Mouse (Mus musculus): ENCODE data around the gene Skida1.

Gene Skida1

DNA sequence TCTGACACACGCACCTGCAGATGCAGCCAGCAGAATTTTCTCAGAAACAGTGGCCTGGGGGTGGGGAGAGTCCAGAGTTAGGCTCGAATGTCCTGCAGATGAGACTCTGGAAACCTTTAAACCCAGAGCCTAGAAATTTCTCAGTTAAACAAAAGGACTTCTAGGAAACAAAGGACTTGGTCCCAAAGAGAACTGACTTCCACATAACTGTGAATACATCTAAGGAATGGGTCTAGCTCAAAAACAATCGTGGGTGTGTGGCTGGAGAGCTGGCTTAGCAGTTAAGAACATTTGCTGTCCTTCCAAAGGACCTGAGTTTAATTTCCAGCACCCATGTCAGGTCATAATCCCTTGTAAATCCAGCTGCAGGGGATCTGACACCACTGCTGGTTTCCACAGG lies 33.3 kb downstream of the Skida1 start:
- no peak for DNase-seq (ENCODE audit: low spot score)

DNA sequence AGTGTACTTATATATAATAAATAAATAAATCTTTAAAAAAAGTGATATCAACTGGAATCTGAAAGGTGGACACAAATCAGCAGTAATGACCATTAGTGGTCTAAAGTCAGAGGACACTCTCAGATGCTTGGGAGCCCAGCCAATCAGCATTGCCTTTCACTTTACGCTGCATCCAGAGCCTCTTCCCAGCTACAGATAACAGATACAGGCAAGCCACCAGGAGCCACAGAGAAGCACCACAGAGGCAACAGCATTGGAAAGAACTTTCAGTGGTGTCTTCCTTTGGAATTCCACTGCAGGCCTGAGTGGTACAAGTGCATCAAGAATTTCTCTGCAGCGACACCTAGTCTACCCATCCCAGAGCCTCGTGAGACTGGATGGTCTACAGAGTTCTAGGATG lies 36.0 kb downstream of the Skida1 start:
- no peak for DNase-seq (ENCODE audit: low spot score)

DNA sequence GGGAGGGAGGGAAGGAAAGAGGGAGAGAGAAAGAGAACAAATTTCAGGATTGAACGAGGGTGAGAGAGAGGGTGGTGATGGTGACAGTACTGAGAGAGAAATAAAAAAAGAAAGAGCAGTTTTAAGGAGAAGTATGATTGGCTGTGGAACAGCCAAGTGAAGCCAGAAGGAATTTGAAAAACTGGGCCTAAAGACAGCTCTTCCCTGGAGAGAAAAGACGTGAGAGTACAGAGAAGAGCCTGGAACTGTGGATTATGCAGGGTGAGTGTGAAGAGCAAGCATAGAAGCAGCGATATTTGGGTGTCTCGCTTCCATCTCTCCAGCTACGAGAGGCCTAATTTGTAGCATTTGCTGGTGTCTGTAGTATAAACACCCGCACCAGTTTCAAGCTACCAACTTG lies 37.6 kb downstream of the Skida1 start:
- no peak for DNase-seq (ENCODE audit: low spot score)

DNA sequence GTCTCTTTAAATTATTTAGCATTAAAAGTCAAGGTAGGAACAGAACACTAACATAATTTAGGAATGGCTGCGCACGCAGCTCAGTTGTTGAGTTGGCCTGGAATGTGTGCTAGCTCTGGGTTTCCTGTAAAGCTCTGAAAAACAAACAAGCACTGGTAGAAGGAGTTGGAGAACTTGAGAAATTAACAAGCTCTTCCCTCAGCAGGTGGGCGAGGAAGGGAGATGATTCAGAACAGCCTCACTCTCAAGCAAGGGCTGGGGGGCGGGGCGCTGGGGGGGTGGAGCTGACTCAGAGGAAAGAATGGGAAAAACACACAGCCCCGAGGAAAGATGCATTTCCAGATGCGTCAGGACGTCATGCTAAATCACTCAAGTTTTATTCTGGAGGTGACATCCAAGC lies 43.7 kb downstream of the Skida1 start:
- no peak for DNase-seq (ENCODE audit: low spot score)

DNA sequence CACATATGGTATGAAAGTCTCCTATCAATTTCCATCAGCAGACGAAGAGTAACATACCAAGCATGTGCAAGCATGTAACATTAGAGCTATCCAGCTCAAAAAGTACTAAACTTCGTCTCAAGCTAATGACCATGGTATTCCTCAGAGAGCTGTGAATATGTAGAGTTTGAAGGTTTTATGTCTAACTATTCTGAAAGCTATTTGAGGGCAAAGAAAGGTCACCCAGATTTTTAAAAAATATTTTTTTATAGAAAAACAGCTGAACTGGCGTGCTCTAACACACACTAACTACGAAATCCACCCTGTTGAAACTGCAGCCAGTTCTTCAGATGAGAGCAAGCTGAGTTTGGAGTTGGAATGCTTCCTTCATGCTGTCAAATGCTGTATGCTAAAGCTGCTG lies 44.6 kb downstream of the Skida1 start:
- DNase-seq (ENCODE audit: low spot score) = no peak

DNA sequence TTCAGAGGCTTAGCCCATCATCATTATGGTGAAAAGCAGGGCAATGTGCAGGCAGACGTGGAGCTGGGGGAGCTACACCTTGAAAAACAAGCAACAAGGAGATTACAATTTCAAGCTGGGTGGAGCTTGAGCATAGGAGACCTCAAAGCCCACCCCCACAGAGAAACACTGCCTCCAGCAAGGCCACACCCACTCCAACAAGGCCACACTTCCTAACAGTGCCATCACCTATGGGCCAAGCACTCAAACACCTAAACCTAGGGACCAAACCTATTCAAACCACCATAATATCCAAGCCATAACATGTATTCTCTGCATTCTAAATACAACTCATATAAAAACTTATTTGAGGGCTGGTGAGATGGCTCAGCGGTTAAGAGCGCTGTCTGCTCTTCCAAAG lies 46.5 kb downstream of the Skida1 start:
- DNase-seq (ENCODE audit: low spot score) = no peak

DNA sequence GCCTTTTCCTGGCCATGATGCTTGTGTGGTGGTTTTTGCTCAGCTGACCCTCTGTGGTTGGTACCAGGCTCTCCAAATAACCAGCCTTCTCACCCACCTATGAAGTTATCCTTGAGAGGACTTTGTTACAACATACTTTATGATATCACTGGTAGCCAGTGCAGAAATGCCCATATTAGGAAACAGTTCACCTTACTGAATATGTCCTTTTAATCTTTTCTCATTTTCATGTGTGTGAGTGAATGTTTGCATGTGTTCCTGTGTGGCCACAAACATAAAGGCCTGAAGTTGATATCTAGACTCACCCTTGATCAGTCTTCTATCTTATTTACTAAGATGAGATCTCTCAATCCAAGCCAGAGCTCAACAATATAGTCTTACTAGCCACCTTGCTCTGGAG lies 52.0 kb downstream of the Skida1 start, which contains the start of gene H2al2a:
Gene H2al2a, minus strand, starts transcription at position 101 of the 400 bp plus-strand sequence.
- no peak for DNase-seq (ENCODE audit: low spot score)

Data from testis, postnatal 14 days (tissue).